Mouse (Mus musculus): ENCODE measurements at regions not wholly inside any gene's neighbourhood (a gene's known extent, or its start where the extent isn't known, plus 50 kb on each side); places are given as distances from the start of the nearest gene placed in this dataset.

GRCm38 (mm10) chr1:148675516-148675915, 1285.6 kb downstream of the Pla2g4a start:
- no peak overlapping the region for H3K4me3 ChIP-seq (ENCODE audit: low read depth, low read length)
- no peaks in the 10 kb centered on the region for H3K4me1 ChIP-seq (ENCODE audit: insufficient read depth, low read length)
- H3K9ac ChIP-seq (replicated peaks; ENCODE audit: low read length, poor library complexity, severe bottlenecking), result no peak overlapping the region
- ATAC-seq (ENCODE audit: low FRiP score), result no peak
- H3K27ac ChIP-seq (ENCODE audit: low read depth, low read length), result no peak overlapping the region
- H3K36me3 ChIP-seq (ENCODE audit: insufficient read depth, low read length), result no peaks in the 10 kb centered on the region
- no peaks in the 10 kb centered on the region for H3K9me3 ChIP-seq (ENCODE audit: low read length)
- no peak overlapping the region for H3K4me2 ChIP-seq (ENCODE audit: low read depth, low read length, poor library complexity, severe bottlenecking)
- TF ChIP-seq CTCF (IDR thresholded peaks at IDR 0.05), result no peak
- H3K27me3 ChIP-seq (ENCODE audit: insufficient read depth, low read length), result no peaks in the 10 kb centered on the region
- no peak for DNase-seq (ENCODE audit: low spot score)

GRCm38 (mm10) chr1:148664409-148664808, 1296.7 kb downstream of the Pla2g4a start:
- Histone ChIP-seq H3K27ac (ENCODE audit: low read depth, low read length) (no peak overlapping the region), H3K4me3 (ENCODE audit: low read depth, low read length) (no peak overlapping the region), H3K36me3 (ENCODE audit: insufficient read depth, low read length) (no peaks in the 10 kb centered on the region), H3K4me1 (ENCODE audit: insufficient read depth, low read length) (no peaks in the 10 kb centered on the region), H3K4me2 (ENCODE audit: low read depth, low read length, poor library complexity, severe bottlenecking) (no peak overlapping the region), H3K9ac (replicated peaks; ENCODE audit: low read length, poor library complexity, severe bottlenecking) (no peak overlapping the region), H3K27me3 (ENCODE audit: insufficient read depth, low read length) (no peaks in the 10 kb centered on the region), H3K9me3 (ENCODE audit: low read length) (no peaks in the 10 kb centered on the region)
- no peak for ATAC-seq (ENCODE audit: low FRiP score)
- no peak for DNase-seq (ENCODE audit: low spot score)
- WGBS, result 57% methylated on average over 4 of the region's 4 CpGs
- TF ChIP-seq CTCF (IDR thresholded peaks at IDR 0.05), result no peak

GRCm38 (mm10) chr1:148656990-148657389, 1304.1 kb downstream of the Pla2g4a start:
- Histone ChIP-seq H3K4me2 (ENCODE audit: low read depth, low read length, poor library complexity, severe bottlenecking) (no peak overlapping the region), H3K4me3 (ENCODE audit: low read depth, low read length) (no peak overlapping the region), H3K9ac (replicated peaks; ENCODE audit: low read length, poor library complexity, severe bottlenecking) (no peak overlapping the region), H3K27me3 (ENCODE audit: insufficient read depth, low read length) (no peaks in the 10 kb centered on the region), H3K27ac (ENCODE audit: low read depth, low read length) (no peak overlapping the region), H3K36me3 (ENCODE audit: insufficient read depth, low read length) (no peaks in the 10 kb centered on the region), H3K4me1 (ENCODE audit: insufficient read depth, low read length) (no peaks in the 10 kb centered on the region), H3K9me3 (ENCODE audit: low read length) (no peaks in the 10 kb centered on the region)
- no peak for TF ChIP-seq CTCF (IDR thresholded peaks at IDR 0.05)
- WGBS, result 95% methylated on average over 1 of the region's 1 CpGs
- ATAC-seq (ENCODE audit: low FRiP score) (no peak), DNase-seq (ENCODE audit: low spot score) (no peak)

All from midbrain, postnatal 0 days (tissue).